Mouse (Mus musculus) 3134 (cell line): ENCODE measurements around the gene Tango6.
"Not testable (repeated sequence)": the region's sequence is repeated elsewhere in the genome, so short reads cannot be mapped to it uniquely, and the experiment has no call there.

Experiments used
- DNase-seq: peaks from one replicate; pipeline ENCODE4 v3.0.0-alpha.2; 2011; ENCODE audit warnings: low spot score; ENCODE audit not compliant: insufficient read length; ENCODE audit errors: extremely low read depth

Gene Tango6

DNA sequence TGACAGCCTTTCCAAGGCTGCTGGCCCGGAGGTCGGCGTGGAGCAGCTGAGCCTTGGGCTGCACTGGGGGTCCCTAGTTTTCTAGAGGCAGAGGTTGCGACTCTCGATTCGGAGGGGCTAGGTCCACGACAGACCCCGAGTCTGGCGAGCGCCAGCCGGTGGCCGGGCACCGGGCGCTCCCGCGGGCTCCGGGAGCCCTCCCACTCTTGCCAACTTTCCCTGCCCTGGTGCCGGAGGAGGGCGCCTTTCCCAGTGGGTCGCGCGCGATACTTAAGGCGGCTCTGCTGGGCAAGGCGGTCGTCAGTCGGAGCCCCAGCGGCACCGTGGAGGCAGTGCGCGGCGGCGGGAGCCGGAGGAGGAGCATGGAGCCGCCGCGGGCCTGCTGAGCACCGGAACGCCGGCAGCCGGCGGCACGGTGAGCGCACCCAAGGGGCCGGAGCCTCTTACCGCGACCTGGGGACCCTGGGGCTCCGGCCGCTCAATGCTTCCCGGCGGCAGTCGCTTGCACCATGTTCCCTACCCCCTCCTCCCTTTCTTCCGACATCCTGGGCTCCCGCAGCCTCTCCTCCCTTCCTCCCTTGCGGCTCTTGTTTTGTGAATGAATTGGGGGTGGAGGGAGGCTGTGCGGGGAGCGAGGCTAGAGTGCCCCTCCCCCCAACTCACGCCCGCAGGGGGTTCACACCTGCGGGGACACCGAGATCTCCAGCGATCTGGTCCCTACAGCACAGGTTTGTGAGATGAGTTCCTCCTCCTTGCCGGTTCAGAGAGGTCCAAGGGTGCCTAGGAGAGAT lies 187.9 kb downstream of the Tango6 start:
- DNase-seq = no peak

DNA sequence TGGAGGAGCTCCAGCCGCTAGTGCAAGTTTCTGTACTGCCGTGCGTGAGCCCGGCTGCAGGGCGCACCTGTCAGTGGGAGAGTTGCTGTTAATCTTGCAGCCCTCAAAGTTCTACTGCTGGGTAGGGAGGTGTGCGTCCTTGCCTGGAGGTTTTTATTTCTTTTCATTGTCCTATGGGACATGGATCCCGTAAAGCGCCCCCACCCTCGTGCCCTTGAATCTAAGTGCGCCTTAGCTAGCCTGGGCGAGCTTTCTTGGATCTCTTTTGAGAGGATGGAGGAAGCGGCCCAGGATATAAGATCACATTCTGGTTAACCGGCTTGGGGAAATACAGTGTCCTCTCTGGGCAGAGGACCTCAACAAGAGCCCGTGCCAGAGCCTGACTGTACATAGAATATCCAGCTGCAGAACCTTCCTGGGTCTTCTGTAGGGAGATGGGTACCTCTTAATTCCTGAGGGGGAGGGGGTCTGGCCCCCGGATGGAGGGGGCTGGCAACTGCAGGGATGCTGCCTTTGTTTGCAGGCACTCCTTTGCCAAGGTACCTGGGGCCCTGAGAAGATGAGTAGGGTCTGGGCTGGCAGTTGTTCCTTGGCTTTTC lies 188.6 kb downstream of the Tango6 start:
- DNase-seq = no peak

DNA sequence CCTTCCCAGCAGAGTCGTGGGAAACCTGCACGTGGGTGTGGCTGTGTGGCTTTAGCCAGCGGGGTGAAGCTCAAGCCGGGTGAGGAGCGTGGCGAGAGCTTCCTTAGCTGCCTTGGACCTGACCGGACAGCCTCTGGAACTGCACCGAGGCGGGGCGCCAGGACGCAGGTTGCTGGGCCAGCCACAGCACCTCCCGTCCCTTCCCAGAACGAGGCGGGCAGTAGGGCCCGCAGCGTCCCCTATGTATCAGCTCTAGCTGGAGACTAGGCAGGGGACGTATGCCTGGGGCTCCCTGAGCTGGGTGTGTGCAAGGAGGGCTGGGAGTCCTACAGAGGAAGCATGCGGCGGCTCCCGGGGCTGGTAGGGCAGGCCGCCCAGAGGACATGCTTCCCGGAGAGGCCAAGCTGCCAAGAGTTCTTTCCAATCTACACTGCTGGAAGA lies 189.1 kb downstream of the Tango6 start:
- DNase-seq = no peak

DNA sequence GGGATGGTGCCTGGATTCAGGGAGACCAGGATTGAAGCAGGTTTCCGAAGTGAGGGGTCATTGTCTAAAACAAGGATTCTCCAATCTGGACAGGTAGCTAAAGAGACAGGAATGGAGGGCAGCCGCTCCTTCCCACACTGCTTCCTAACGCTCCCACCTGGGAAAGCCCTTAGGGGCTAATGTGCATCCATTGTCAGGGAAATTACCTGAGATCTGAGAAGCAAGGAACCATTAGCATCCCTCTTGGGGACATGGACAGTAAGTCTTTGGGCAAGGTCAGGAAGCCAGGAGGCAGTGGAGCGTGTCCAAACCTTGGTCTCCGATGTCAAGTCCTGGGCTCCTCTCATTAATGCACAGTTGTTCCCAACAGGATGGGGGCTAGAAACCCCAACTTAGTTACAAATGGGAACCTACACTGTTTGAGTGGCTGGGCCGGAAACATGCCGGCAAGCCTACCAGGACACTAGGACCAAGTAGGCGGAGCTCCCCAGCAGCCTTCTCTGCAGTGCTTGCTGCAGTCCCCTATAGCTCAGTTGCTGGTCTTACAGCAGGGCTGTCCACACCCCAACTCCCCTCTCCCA lies 189.7 kb downstream of the Tango6 start:
- no peak for DNase-seq

DNA sequence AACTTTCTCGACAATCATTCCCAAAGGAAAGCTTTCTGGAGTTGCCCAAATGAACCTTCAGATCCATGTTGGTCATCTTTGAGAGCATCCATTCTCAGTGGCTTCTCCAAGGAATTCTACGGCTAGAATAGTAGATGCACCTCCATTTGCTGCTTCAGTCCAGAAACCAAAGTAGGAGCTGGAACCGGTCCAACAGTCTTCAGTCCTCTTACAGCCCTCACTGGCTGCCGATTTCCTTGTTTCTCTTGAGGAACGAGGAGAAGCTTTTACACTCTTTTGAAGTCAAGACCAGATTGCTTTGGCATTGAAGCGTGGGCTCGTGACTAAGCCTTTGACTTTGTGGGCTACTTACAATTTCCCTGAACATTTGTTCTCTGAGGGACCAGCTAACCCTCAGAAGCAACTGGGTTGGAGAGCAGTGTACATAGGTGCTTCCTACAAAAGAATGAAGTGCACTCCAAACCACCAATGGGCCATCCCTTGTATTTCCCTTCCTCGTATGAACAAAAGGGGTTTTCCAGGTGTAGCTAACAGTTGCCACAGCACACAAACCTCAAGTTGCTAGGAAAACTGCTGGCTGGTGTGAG lies 197.3 kb downstream of the Tango6 start:
- DNase-seq = no peak

DNA sequence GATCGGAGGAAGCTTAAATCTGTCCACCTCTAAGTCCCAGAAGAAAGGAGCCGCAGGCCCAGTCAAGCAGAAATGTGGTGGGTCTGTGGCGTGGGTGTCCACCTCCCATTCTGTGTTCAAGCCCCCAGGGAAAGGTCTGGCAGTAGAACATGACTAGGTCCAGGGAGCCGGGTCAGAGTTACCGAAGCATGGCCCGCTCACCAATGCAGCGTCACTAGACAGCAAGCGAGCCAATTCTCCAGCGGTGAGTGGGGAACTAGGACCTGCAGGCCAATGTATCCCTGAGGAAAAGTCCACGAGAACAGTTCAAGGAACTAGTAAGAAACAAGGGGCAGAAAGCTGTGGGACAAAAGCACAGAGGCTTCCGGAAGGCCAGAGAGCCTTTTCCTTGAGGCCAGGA lies 201.2 kb downstream of the Tango6 start:
- not testable (repeated sequence) for DNase-seq

DNA sequence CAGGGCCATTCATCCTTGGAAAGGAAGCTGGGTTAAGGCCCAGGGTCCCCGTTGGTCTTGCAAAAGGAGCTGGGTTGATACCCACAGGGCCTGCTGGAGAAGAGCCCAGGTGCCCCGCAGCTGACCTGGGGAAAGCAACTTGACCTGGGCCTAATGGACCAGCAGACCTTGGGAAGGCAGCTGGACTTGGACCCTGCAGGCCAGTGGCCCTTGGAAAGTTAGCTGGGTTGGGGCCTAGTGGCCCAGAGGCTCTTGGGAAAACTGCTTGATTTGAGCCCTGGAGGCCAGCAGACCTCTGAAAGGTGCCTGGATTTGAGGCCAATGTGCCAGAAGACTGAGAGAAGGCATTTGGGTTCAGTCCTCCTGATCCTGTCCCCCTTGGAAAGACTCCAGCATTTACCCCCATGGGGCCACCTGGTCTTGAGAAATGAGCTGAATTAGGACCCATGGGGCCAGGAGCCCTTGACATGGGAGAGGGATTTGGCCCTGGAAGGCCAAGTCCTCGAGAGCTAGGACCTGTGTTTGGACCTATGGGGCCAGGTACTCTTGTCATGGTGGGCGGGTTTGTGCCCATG lies 202.0 kb downstream of the Tango6 start:
- not testable (repeated sequence) for DNase-seq

DNA sequence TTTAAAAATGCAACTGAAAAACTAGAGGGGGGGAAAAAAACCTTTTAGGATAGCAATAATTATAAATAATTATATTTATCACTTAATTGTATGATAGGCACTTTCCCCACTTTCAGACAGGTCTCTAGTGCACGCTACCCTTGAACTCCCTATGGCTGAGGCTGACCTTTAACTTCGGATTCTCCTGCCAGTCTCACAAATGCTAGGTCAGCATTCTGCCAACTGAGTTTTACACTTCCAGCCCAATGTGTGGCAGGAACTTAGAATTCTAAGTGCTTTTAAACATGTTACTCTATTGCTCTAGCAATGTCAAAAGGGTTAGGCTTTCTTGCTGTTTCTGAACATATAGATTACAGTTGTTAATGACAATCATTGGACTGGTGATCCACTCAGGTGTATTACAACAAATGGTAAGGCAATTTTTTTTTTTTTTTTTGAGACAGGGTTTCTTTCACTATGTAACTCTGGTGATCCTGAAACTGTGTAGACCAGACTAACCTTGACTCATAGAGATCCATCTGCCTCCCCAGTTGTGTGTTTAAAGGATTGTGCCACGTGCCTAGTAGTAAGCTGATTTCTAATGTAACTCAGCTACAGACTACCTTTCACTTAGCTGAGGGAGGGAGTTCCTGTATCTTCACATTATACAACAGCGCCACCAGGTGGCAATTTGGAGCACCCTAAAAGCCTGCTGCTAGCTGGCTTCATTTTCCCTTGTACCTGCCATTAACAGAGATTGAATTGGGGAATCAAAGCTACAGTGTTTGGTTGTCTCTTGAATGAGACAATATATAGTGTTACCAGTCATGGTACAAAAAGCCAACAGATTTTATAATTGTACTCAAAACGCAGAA lies 204.7 kb downstream of the Tango6 start:
- DNase-seq = no peak

DNA sequence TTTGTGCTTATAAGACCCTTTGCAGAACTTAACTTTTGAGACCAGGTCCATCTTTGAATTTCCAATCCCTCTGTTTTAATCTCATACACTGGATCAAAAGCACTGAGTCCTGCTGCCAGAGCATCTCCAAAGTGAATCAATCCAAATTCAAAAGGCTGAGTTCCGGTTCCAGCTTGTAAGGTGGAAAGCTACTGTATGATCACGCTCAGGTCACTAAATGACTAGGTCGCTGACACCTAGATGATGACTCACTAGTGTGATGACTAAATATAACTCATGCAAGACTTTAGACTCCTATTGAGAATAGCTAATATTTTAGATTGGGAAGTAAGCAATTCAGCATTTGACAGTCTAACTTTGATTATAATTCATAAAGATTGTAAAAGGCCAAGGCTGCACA lies 205.9 kb downstream of the Tango6 start:
- DNase-seq = no peak

DNA sequence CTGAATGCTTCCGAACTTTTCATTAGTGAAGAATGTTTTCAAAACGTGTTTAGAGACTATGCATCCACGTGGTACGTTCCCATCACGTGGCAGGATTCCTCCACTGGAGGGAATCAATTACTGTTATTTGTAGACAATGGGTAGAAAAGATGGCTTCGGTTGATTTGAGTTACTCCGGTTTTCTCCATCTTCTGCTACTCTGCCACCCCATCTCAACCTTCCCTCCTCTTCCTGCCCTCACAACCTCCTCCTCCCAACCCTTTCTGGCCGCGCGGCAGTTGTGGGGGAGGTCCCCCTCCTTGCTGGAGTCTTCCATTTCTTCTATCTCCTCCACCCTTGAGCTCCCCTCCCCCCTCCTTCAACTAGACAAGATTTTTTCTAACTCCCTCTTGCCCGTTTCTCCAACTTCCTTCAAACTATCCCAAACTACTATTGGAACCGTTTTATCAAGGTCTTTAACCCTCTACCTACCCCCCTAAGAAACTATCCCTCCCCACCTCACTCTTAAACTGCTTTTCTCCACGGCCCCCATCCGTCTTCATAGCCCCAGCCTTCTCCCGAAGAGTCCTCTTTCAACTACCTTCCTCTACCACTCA lies 209.4 kb downstream of the Tango6 start:
- DNase-seq = peak; percentile 40

DNA sequence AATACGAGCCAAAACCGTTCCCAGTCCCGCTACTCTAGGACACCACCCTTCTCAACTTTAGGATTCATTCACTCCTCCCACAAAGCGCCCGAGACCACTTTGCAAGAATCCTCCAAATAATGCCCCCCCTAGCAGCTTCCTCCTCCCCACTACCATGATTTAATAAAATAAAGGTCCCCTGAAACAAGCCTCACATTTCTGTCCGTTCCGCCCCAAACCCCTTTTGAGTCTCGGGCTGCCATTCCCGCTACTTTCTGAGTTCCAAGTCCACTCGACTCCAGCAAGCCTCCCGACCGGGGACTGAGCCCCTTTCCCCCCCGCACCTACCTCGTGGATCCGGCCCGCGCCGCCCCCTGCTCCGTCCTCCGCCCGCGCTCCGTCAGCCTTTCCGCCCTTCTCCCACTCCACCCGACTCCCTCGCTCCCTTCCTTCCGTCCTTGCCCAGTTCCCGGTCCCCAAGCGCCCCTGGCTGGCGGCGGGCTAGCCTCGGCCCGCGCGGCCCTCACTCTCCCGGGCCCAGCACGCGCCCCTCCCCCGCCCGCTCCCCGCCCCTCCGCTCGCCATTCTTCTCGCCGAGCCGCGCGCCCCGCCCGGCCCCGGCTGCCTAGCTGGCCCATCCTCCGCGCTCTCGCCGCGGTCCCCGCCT lies 210.1 kb downstream of the Tango6 start:
- DNase-seq = peak; percentile 48

DNA sequence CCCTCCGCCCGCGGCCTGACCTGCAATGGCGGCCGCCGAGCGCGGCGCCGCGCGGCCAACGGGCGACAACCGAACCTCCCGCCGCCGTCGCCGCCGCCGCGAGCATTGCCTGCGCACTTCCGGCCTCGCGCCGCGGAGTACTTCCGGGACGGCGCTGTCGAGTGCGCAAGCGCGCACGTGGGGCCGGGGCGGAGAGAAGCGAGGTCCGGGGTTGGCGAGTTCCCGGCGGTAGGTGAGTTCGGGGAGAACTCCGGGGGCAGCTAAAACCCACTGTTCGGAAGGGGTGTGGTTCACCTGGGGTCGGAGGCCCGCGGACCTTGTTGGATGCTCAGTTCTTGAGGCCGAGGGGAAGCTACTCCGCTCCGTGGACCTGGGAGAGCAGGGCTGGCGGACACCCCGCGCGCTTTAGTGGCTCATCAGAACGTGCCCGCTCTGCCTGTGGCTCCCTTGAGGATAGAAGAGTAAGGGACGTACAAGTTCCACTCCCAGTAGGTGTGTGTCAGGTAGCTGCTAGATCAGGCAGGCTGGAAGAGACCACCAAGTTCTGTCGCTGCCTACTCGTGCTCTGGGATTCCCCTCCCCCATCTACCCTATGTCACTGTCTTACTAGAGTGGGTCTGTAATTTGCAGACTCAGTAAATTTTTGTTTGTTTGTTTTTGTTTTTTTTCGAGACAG lies 210.8 kb downstream of the Tango6 start, which contains the start of gene Utp4:
Gene Utp4 (plus strand): TSS at position 156 of the 676 bp plus-strand sequence.
- DNase-seq = peak; percentile 84

DNA sequence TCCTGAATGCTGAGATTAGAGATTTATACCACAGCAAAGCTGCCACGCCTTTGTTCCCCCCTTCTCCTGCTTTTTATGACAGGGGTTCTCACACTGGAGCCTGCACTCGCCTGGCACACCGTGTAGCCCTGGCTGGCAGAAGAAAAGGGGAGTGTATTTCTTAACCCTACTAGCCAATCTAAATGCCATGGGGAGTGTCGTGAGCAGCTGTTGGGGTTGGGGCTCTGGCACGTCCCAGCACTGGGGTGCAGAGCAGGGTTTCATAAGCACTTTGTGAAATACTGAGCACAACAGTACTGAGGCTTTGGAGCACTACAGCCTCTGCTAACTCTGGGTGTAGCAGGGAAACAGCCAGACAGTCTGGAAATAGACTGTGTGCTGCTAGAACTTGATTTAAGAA lies 216.6 kb downstream of the Tango6 start:
- no peak for DNase-seq
